26 mouse cellular contexts compared by ENCODE assay signal in the genomic region with DNA sequence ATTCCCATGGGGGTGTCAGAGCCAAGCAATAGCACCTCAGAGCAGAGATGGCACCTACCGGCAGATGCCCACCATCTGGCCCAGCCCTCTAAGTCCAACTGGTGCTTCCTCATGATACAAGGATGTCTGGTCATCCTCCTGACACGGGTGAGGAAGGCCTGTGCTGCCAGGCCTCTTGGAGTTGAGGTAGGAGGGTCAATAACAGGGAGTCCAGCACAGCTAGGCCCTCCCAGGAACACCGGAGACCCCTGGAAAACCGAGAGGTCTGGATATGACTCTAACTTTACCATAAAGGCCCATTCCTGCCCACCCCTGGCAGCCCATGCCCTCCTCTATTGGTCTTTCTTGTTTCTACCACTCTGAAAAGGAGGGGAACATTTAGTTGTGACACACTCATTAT. TPM values are rescaled to one million over a fixed set of nuclear protein-coding genes. Genes with fewer than 3 reads are reported as not detected.
"Had no signal": no experiment of that assay in that cellular context is flagged by ENCODE, and none has a peak within 500 bp of the region (broad histone marks: within the 10 kb centered on the region; RNA-seq: fewer than 3 reads in every experiment).

No protein-coding gene starts in this region.

- DNase-seq: cerebellum, adult 8-10 months; cerebellum, postnatal 10 days; cerebellum, postnatal 14 days; cerebellum, postnatal 25 days; cerebellum, postnatal 36 days; embryo, embryonic 11 days; forebrain, postnatal 0 days; gastrocnemius, adult 2 months; gastrocnemius, postnatal 10 days; gastrocnemius, postnatal 14 days; gastrocnemius, postnatal 25 days; gastrocnemius, postnatal 36 days; heart, adult 18-20 months; heart, adult 2 months had no signal

- H3K27me3 ChIP-seq: embryonic facial prominence, embryonic 12.5 days; embryonic facial prominence, embryonic 13.5 days; embryonic facial prominence, embryonic 15.5 days; forebrain, embryonic 12.5 days; forebrain, embryonic 13.5 days; forebrain, embryonic 15.5 days had no signal

- ATAC-seq: forebrain, embryonic 13.5 days; forebrain, embryonic 14.5 days; forebrain, embryonic 15.5 days; forebrain, embryonic 16.5 days; forebrain, postnatal 0 days had no signal

- H3K36me3 ChIP-seq: embryonic facial prominence, embryonic 15.5 days; forebrain, embryonic 15.5 days had no signal

- H3K27ac ChIP-seq: embryonic facial prominence, embryonic 10.5 days; embryonic facial prominence, embryonic 12.5 days; embryonic facial prominence, embryonic 13.5 days; embryonic facial prominence, embryonic 15.5 days; forebrain, embryonic 10.5 days; forebrain, embryonic 12.5 days; forebrain, embryonic 13.5 days; forebrain, embryonic 15.5 days; gastrocnemius, adult 2 months; heart, adult 2 months had no signal

- H3K4me1 ChIP-seq: forebrain, embryonic 15.5 days had no signal

- H3K4me2 ChIP-seq: embryonic facial prominence, embryonic 12.5 days; embryonic facial prominence, embryonic 13.5 days; embryonic facial prominence, embryonic 15.5 days; forebrain, embryonic 12.5 days; forebrain, embryonic 13.5 days; forebrain, embryonic 15.5 days had no signal

- H3K9ac ChIP-seq: embryonic facial prominence, embryonic 12.5 days; embryonic facial prominence, embryonic 13.5 days; embryonic facial prominence, embryonic 15.5 days; forebrain, embryonic 12.5 days; forebrain, embryonic 13.5 days; forebrain, embryonic 15.5 days; forebrain, postnatal 0 days had no signal

- H3K9me3 ChIP-seq: embryonic facial prominence, embryonic 10.5 days; embryonic facial prominence, embryonic 12.5 days; embryonic facial prominence, embryonic 13.5 days; embryonic facial prominence, embryonic 15.5 days; forebrain, embryonic 10.5 days; forebrain, embryonic 12.5 days; forebrain, embryonic 13.5 days; forebrain, embryonic 15.5 days had no signal

- H3K4me3 ChIP-seq: embryonic facial prominence, embryonic 10.5 days; embryonic facial prominence, embryonic 12.5 days; embryonic facial prominence, embryonic 13.5 days; embryonic facial prominence, embryonic 15.5 days; erythroblast, embryonic 14.5 days; forebrain, embryonic 10.5 days; forebrain, embryonic 12.5 days; forebrain, embryonic 13.5 days; forebrain, embryonic 15.5 days; gastrocnemius, adult 2 months; heart, adult 2 months had no signal

RNA-seq across cellular contexts. Expression of a gene that starts 6.7 kb away (rescaled TPM):
- polyA plus RNA-seq: erythroblast, embryonic 14.5 days had no signal

RNA-seq across cellular contexts. Expression of a gene that starts 20.9 kb away (rescaled TPM):
- polyA plus RNA-seq: erythroblast, embryonic 14.5 days had no signal

RNA-seq across cellular contexts. Expression of a gene that starts 22.4 kb away (rescaled TPM):
- polyA plus RNA-seq: erythroblast, embryonic 14.5 days; forebrain, embryonic 11.5 days had no signal

RNA-seq across cellular contexts. Expression of a gene that starts 42.6 kb away (rescaled TPM):
- polyA plus RNA-seq: erythroblast, embryonic 14.5 days had no signal

RNA-seq across cellular contexts. Expression of a gene that starts 56.4 kb away (rescaled TPM):
- polyA plus RNA-seq: embryonic facial prominence, embryonic 10.5 days; erythroblast, embryonic 14.5 days; forebrain, embryonic 10.5 days; forebrain, embryonic 11.5 days had no signal
